Mouse (Mus musculus) adrenal gland, postnatal 4 days (tissue): Measurements from ENCODE around the gene Igf2bp2. TPM values are rescaled to one million over a fixed set of nuclear protein-coding genes. Genes with fewer than 3 reads are reported as not detected.
A peak's percentile ranks its signal among the peaks of the same experiment; 100 is the strongest.

ENCODE experiments used
- DNase-seq, 2 experiments: peaks; one replicate each; pipeline ENCODE4 v3.0.0; 2021 to 2022; ENCODE audit warnings: low spot score in 2 of 2, mixed read lengths in 2 of 2
- total RNA-seq, 2 experiments: library from RNA; stranded (reverse); gene quantifications; 2 replicates each; pipeline ENCODE4 v1.2.3; 2021

Igf2bp2 gene
- total RNA-seq, 2 experiments from 2014 or later = 43.7 to 50.6 TPM

GRCm38 (mm10) chr16:22149659-22150345 is 13.3 kb downstream of the Igf2bp2 start:
- DNase-seq = no peak

- no peak for DNase-seq
These were observed 14.0 kb downstream of the Igf2bp2 start for GRCm38 (mm10) chr16:22149076-22149475.

- DNase-seq = no peak
These were observed 16.0 kb downstream of the Igf2bp2 start for GRCm38 (mm10) chr16:22147131-22147530.

- DNase-seq = no peak
These were observed 17.0 kb downstream of the Igf2bp2 start for GRCm38 (mm10) chr16:22146071-22146470.

- DNase-seq = no peak
These were observed 18.6 kb downstream of the Igf2bp2 start for GRCm38 (mm10) chr16:22144490-22144889.

- no peak for DNase-seq
These were observed 22.2 kb downstream of the Igf2bp2 start for GRCm38 (mm10) chr16:22140861-22141260.

- DNase-seq = no peak
These were observed 23.3 kb downstream of the Igf2bp2 start for GRCm38 (mm10) chr16:22139821-22140220.

- DNase-seq = no peak
These were observed 26.9 kb downstream of the Igf2bp2 start for GRCm38 (mm10) chr16:22136198-22136597.

- DNase-seq = no peak
These were observed 31.8 kb downstream of the Igf2bp2 start for GRCm38 (mm10) chr16:22131321-22131720.

GRCm38 (mm10) chr16:22129511-22129910 is 33.6 kb downstream of the Igf2bp2 start:
- no peak for DNase-seq

- DNase-seq = no peak
These were observed 34.5 kb downstream of the Igf2bp2 start for GRCm38 (mm10) chr16:22128595-22128994.

GRCm38 (mm10) chr16:22127806-22128205 is 35.3 kb downstream of the Igf2bp2 start:
- no peak for DNase-seq

- no peak for DNase-seq
These were observed 36.2 kb downstream of the Igf2bp2 start for GRCm38 (mm10) chr16:22126936-22127335.

- DNase-seq = no peak
These were observed 38.7 kb downstream of the Igf2bp2 start for GRCm38 (mm10) chr16:22124325-22124918.

GRCm38 (mm10) chr16:22123658-22124057 is 39.4 kb downstream of the Igf2bp2 start:
- peak in 1 of 2 experiments; percentile 43 for DNase-seq

- DNase-seq = no peak
These were observed 42.0 kb downstream of the Igf2bp2 start for GRCm38 (mm10) chr16:22121109-22121508.

GRCm38 (mm10) chr16:22119524-22119923 is 43.6 kb downstream of the Igf2bp2 start:
- DNase-seq = no peak

GRCm38 (mm10) chr16:22118716-22119501 is 44.2 kb downstream of the Igf2bp2 start:
- DNase-seq = no peak

- DNase-seq = no peak
These were observed 44.9 kb downstream of the Igf2bp2 start for GRCm38 (mm10) chr16:22118151-22118550.

- no peak for DNase-seq
These were observed 46.4 kb downstream of the Igf2bp2 start for GRCm38 (mm10) chr16:22116748-22117147.

- no peak for DNase-seq
These were observed 47.0 kb downstream of the Igf2bp2 start for GRCm38 (mm10) chr16:22116058-22116457.

- no peak for DNase-seq
These were observed 53.1 kb downstream of the Igf2bp2 start for GRCm38 (mm10) chr16:22110036-22110435.
